Mouse (Mus musculus) B cell, adult 2 months (primary cell): ENCODE results near the gene Ndufs3.

Experiments used
- DNase-seq, 2 experiments: peaks; one replicate each; pipeline ENCODE4 v3.0.0; 2022

The Ndufs3 gene

GRCm38 (mm10) chr2:90847681-90848050, 57.0 kb downstream of the Ndufs3 start:
- no peak for DNase-seq

- peak; percentile 98 to 99 for DNase-seq
Measured at GRCm38 (mm10) chr2:90846955-90847680, 57.5 kb downstream of the Ndufs3 start, which contains the start of gene Mtch2. Mtch2 (plus strand) TSS chr2:90847155.

GRCm38 (mm10) chr2:90846597-90846954, 58.1 kb downstream of the Ndufs3 start:
- no peak for DNase-seq

GRCm38 (mm10) chr2:90846171-90846570, 58.5 kb downstream of the Ndufs3 start:
- DNase-seq, result peak in 1 of 2 experiments; percentile 6

GRCm38 (mm10) chr2:90845234-90845633, 59.4 kb downstream of the Ndufs3 start:
- no peak for DNase-seq
